16 mouse cellular contexts compared by ENCODE assay signal in genomic region chr9:52017824-52018223, GRCm38 (mm10).
"Had no signal": no experiment of that assay in that cellular context is flagged by ENCODE, and none has a peak within 500 bp of the region (broad histone marks: within the 10 kb centered on the region; RNA-seq: fewer than 3 reads in every experiment).

No protein-coding gene starts in this region.

- H3K4me3 ChIP-seq: neural tube, embryonic 13.5 days; neural tube, embryonic 15.5 days; stomach, embryonic 15.5 days had no signal

- H3K9me3 ChIP-seq: neural tube, embryonic 13.5 days; neural tube, embryonic 15.5 days; stomach, embryonic 15.5 days had no signal

- H3K4me1 ChIP-seq: neural tube, embryonic 13.5 days; neural tube, embryonic 15.5 days; stomach, embryonic 15.5 days had no signal

- H3K4me2 ChIP-seq: neural tube, embryonic 13.5 days; neural tube, embryonic 15.5 days; stomach, embryonic 15.5 days had no signal

- H3K9ac ChIP-seq: neural tube, embryonic 13.5 days; neural tube, embryonic 15.5 days; stomach, embryonic 15.5 days had no signal

- DNase-seq: retina, postnatal 1 day; right cerebral cortex, adult 18-20 months; right cerebral cortex, postnatal 14 days; right cerebral cortex, postnatal 25 days; right cerebral cortex, postnatal 4 days; spleen, adult 18-20 months; thymus, adult 18-20 months; thymus, adult 2 months; thymus, postnatal 14 days; thymus, postnatal 25 days; thymus, postnatal 36 days; thymus, postnatal 4 days had no signal

- H3K27ac ChIP-seq: neural tube, embryonic 13.5 days; neural tube, embryonic 15.5 days; stomach, embryonic 15.5 days; stomach, postnatal 0 days had no signal

- H3K27me3 ChIP-seq: neural tube, embryonic 13.5 days; neural tube, embryonic 15.5 days; stomach, embryonic 15.5 days had no signal

- H3K36me3 ChIP-seq: neural tube, embryonic 13.5 days; neural tube, embryonic 15.5 days; stomach, embryonic 15.5 days had no signal
